Mouse (Mus musculus): Measurements from ENCODE around the gene Ammecr1. TPM values are rescaled to one million over a fixed set of nuclear protein-coding genes. Genes with fewer than 3 reads are reported as not detected.

The Ammecr1 gene
- total and polyA plus RNA-seq, 3 experiments = 3.1 to 7.1 (median 5.4) TPM

GRCm38 (mm10) chrX:142895316-142895715, 71.2 kb downstream of the Ammecr1 start:
- Histone ChIP-seq H3K9me3 (replicated peaks; ENCODE audit: low read length) (no peaks in the 10 kb centered on the region), H3K27me3 (replicated peaks) (no peaks in the 10 kb centered on the region), H3K4me2 (ENCODE audit: insufficient read depth, low read depth, poor library complexity, severe bottlenecking) (no peak overlapping the region), H3K4me1 (ENCODE audit: control insufficient read depth in 1 of 2, insufficient read depth in 2 of 2) (no peaks in the 10 kb centered on the region), H3K9ac (ENCODE audit: insufficient read depth, low read depth) (no peak overlapping the region), H3K27ac (ENCODE audit: insufficient read depth, low read depth) (no peak overlapping the region), H3K79me2 (replicated peaks; ENCODE audit: control insufficient read depth, extremely low read depth, insufficient read depth, poor library complexity, severe bottlenecking) (no peaks in the 10 kb centered on the region), H3K36me3 (replicated peaks in 1 of 2; ENCODE audit: control insufficient read depth in 1 of 2, insufficient read depth in 1 of 2, low read length in 1 of 2) (no peaks in the 10 kb centered on the region), H3K4me3 (replicated peaks in 1 of 3; ENCODE audit: low read depth in 2 of 3, low read length in 2 of 3, poor library complexity in 1 of 3) (no peak overlapping the region)
- TF ChIP-seq NRF1 (IDR thresholded peaks at IDR 0.05; ENCODE audit: low read depth, low read length) (no peak), BHLHE40 (IDR thresholded peaks at IDR 0.05; ENCODE audit: low read depth, low read length) (no peak), CHD1 (IDR thresholded peaks at IDR 0.05; ENCODE audit: low read depth, low read length) (no peak), SMC3 (IDR thresholded peaks at IDR 0.05; ENCODE audit: low read depth, low read length) (no peak), MAX (IDR thresholded peaks at IDR 0.05; ENCODE audit: low read length) (no peak), EP300 (IDR thresholded peaks at IDR 0.05; ENCODE audit: low read length) (no peak), ZMIZ1 (IDR thresholded peaks at IDR 0.05; ENCODE audit: low read depth, low read length) (no peak), MXI1 (IDR thresholded peaks at IDR 0.05; ENCODE audit: low read depth, low read length) (no peak), CHD2 (IDR thresholded peaks at IDR 0.05; ENCODE audit: low read length) (no peak), MEF2A (IDR thresholded peaks at IDR 0.05; ENCODE audit: borderline replicate concordance, low read depth, low read length) (no peak)
- dilution Hi-C loops (cut with MboI; ENCODE audit: extremely low pct_ligation_motif_present, extremely low pct_unique_long_range_greater_than_20kb, low sequenced_read_pairs) (no loop called here), in situ Hi-C loops (cut with MboI; ENCODE audit: low pct_ligation_motif_present, low pct_unique_long_range_greater_than_20kb, low sequenced_read_pairs) (no loop called here)
- no peak for DNase-seq (ENCODE audit: extremely low read depth)

- Histone ChIP-seq H3K9ac (ENCODE audit: insufficient read depth, low read depth) (no peak overlapping the region), H3K4me1 (ENCODE audit: control insufficient read depth in 1 of 2, insufficient read depth in 2 of 2) (peaks cover 0 to 5% of the 10 kb centered on the region in 2 experiments; a peak in 1 of 4 replicates), H3K27ac (ENCODE audit: insufficient read depth, low read depth) (no peak overlapping the region), H3K4me3 (replicated peaks in 1 of 3; ENCODE audit: low read depth in 2 of 3, low read length in 2 of 3, poor library complexity in 1 of 3) (no peak overlapping the region), H3K4me2 (ENCODE audit: insufficient read depth, low read depth, poor library complexity, severe bottlenecking) (no peak overlapping the region), H3K27me3 (replicated peaks) (no peaks in the 10 kb centered on the region), H3K36me3 (replicated peaks in 1 of 2; ENCODE audit: control insufficient read depth in 1 of 2, insufficient read depth in 1 of 2, low read length in 1 of 2) (no peaks in the 10 kb centered on the region), H3K79me2 (replicated peaks; ENCODE audit: control insufficient read depth, extremely low read depth, insufficient read depth, poor library complexity, severe bottlenecking) (no peaks in the 10 kb centered on the region), H3K9me3 (replicated peaks; ENCODE audit: low read length) (no peaks in the 10 kb centered on the region)
- no peak for DNase-seq (ENCODE audit: extremely low read depth)
- in situ Hi-C loops (cut with MboI; ENCODE audit: low pct_ligation_motif_present, low pct_unique_long_range_greater_than_20kb, low sequenced_read_pairs) (no loop called here), dilution Hi-C loops (cut with MboI; ENCODE audit: extremely low pct_ligation_motif_present, extremely low pct_unique_long_range_greater_than_20kb, low sequenced_read_pairs) (no loop called here)
- TF ChIP-seq POLR2A (IDR thresholded peaks at IDR 0.05; ENCODE audit: low read depth, low read length) (no peak), SMC3 (IDR thresholded peaks at IDR 0.05; ENCODE audit: low read depth, low read length) (no peak), MXI1 (IDR thresholded peaks at IDR 0.05; ENCODE audit: low read depth, low read length) (no peak), KAT2A (IDR thresholded peaks at IDR 0.05; ENCODE audit: insufficient replicate concordance, low read length) (no peak), MAX (IDR thresholded peaks at IDR 0.05; ENCODE audit: low read length) (no peak), HCFC1 (IDR thresholded peaks at IDR 0.05; ENCODE audit: low read depth, low read length) (no peak), ELF1 (IDR thresholded peaks at IDR 0.05; ENCODE audit: low read depth, low read length) (no peak), IRF4 (IDR thresholded peaks at IDR 0.05; ENCODE audit: low read depth, low read length) (no peak), ZMIZ1 (IDR thresholded peaks at IDR 0.05; ENCODE audit: low read depth, low read length) (no peak), CHD2 (IDR thresholded peaks at IDR 0.05; ENCODE audit: low read length) (no peak), USF1 (IDR thresholded peaks at IDR 0.05; ENCODE audit: low read depth, low read length) (no peak), UBTF (IDR thresholded peaks at IDR 0.05; ENCODE audit: low read depth, low read length) (no peak), ZC3H11A (IDR thresholded peaks at IDR 0.05; ENCODE audit: low read depth, low read length) (no peak), BHLHE40 (IDR thresholded peaks at IDR 0.05; ENCODE audit: low read depth, low read length) (no peak), RAD21 (IDR thresholded peaks at IDR 0.05; ENCODE audit: low read depth, low read length) (no peak), MEF2A (IDR thresholded peaks at IDR 0.05; ENCODE audit: borderline replicate concordance, low read depth, low read length) (no peak)
These were observed 80.6 kb downstream of the Ammecr1 start for GRCm38 (mm10) chrX:142885962-142886361.

Measured in CH12.LX (cell line).